Mouse (Mus musculus) ES-E14 (cell line): Measurements from ENCODE around the gene Tent5c. TPM values are rescaled to one million over a fixed set of nuclear protein-coding genes. Genes with fewer than 3 reads are reported as not detected.

ENCODE experiments used
- DNase-seq: peaks from one replicate; pipeline ENCODE4 v3.0.0-alpha.2; 2013; ENCODE audit warnings: low read depth, low spot score
- H3K27ac ChIP-seq: 2 replicates; pipeline ENCODE4 v1.5.1; 2012; ENCODE audit warnings: low read depth, mild to moderate bottlenecking, low read length, moderate library complexity, mixed read lengths; ENCODE audit not compliant: poor library complexity, insufficient read depth, severe bottlenecking
- H3K36me3 ChIP-seq: 2 replicates; pipeline ENCODE4 v1.6.1; 2012; ENCODE audit warnings: mild to moderate bottlenecking, low read length, moderate library complexity, mixed read lengths; ENCODE audit not compliant: control insufficient read depth, poor library complexity, insufficient read depth, severe bottlenecking
- H3K4me1 ChIP-seq, 2 experiments: fragments of 150-350 bp in 1 of 2; sonication (generic) in 1 of 2; 2 replicates each; pipeline ENCODE4 v1.6.1; 2012; ENCODE audit warnings: low read length in 2 of 2, mild to moderate bottlenecking in 1 of 2, mixed read lengths in 1 of 2; ENCODE audit not compliant: control insufficient read depth in 2 of 2, insufficient read depth in 2 of 2, poor library complexity in 1 of 2
- H3K4me3 ChIP-seq, 2 experiments: fragments of 150-350 bp in 1 of 2; sonication (generic) in 1 of 2; 2 replicates each; pipeline ENCODE4 v1.5.1; 2012; ENCODE audit warnings: low read length in 2 of 2, low read depth in 1 of 2, mild to moderate bottlenecking in 1 of 2, mixed read lengths in 1 of 2; ENCODE audit not compliant: insufficient read depth in 1 of 2, poor library complexity in 1 of 2, severe bottlenecking in 1 of 2
- H3K9ac ChIP-seq: 2 replicates; pipeline ENCODE4 v1.6.1; 2012; ENCODE audit warnings: low read depth, mild to moderate bottlenecking, low read length, mixed read lengths; ENCODE audit not compliant: poor library complexity, insufficient read depth, severe bottlenecking
- H3K9me3 ChIP-seq: fragments of 150-350 bp; sonication (generic); 2 replicates; pipeline ENCODE4 v1.6.1; 2012; ENCODE audit warnings: low read depth, mild to moderate bottlenecking, low read length; ENCODE audit not compliant: control insufficient read depth, insufficient read depth
- CHD2 ChIP-seq: IDR thresholded peaks from 2 replicates; pipeline ENCODE4 v1.6.1; 2014; ENCODE audit warnings: mild to moderate bottlenecking, low read depth, low read length, inconsistent platforms
- HCFC1 ChIP-seq: IDR thresholded peaks from 2 replicates; pipeline ENCODE4 v1.6.1; 2012; ENCODE audit warnings: low read length, inconsistent platforms, borderline replicate concordance; ENCODE audit not compliant: insufficient read depth
- MAFK ChIP-seq: IDR thresholded peaks from 2 replicates; pipeline ENCODE4 v1.6.1; 2014; ENCODE audit warnings: mild to moderate bottlenecking, low read depth, low read length, inconsistent platforms; ENCODE audit not compliant: insufficient read depth
- ZC3H11A ChIP-seq: IDR thresholded peaks from 2 replicates; pipeline ENCODE4 v1.6.1; 2012; ENCODE audit warnings: low read depth, mild to moderate bottlenecking, inconsistent platforms, low read length, borderline replicate concordance
- ZNF384 ChIP-seq: IDR thresholded peaks from 2 replicates; pipeline ENCODE4 v1.6.1; 2012; ENCODE audit warnings: low read depth, low read length, inconsistent platforms
- in situ Hi-C, 2 experiments: fragments of 600-800 bp; cut with MboI; formaldehyde crosslinking; loops; one replicate each; pipeline ENCODE4 v1.15.1; 2025; ENCODE audit warnings: low sequenced_read_pairs in 2 of 2, inconsistent platforms in 1 of 2; ENCODE audit not compliant: unreplicated experiment in 2 of 2
- total RNA-seq: library from RNA; depleted of rRNA; stranded (reverse); fragments of 300-350 nt; gene quantifications from 2 replicates; pipeline ENCODE4 v1.2.3, GENCODE M21; 2012

Gene Tent5c
- total RNA-seq, 1 experiment: 1.2 TPM

DNA sequence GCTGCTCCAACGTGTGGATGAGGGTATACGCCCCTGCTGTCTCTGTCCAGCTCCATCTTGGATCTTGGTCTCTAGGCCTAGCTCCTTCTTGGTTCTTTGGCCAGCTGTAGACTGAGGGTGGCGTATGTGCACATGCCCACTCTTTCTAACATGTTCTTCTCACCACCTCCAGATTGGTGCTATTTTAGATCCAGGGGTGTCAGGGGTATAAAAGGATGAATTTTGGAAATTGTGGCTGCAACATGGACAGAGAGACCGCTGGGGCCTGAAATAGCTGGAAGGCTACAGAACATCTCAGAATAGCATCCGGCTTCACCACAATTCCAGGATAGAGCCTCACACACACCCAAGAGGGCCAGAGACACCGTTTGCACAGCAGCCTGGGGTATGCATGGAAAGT is 67.8 kb downstream of the Tent5c start:
- no peak for DNase-seq
- in situ Hi-C loops: no loop called here
- Histone ChIP-seq H3K9me3 (no peaks in the 10 kb centered on the region), H3K4me1 (peaks cover 2 to 23% of the 10 kb centered on the region in 2 experiments; a peak in 3 of 4 replicates), H3K4me3 (no peak overlapping the region), H3K9ac (no peak overlapping the region), H3K36me3 (no peaks in the 10 kb centered on the region), H3K27ac (no peak overlapping the region)
- no peak for TF ChIP-seq CHD2
- no peak for TF ChIP-seq ZC3H11A

DNA sequence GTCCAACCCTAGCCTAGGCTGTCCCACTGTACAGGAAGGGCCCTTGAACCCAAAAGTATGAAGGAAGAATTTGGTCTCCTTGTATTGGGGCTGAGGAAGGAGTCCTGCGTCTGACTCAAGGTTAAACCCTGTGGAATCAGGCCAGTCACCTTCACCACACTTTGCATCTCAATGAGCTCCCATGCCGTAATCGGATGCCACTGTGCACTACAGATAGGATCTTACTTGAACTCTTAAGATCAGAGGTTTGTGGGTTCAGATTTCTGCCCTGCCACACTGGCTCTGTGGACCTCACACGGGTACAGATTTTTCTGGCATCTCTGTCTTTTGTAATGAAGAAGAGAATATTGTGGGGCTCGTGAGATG is 68.5 kb downstream of the Tent5c start:
- no peak overlapping the region for H3K9ac ChIP-seq
- peaks cover 2 to 23% of the 10 kb centered on the region in 2 experiments; a peak in 3 of 4 replicates for H3K4me1 ChIP-seq
- no peak overlapping the region for H3K4me3 ChIP-seq
- H3K36me3 ChIP-seq: no peaks in the 10 kb centered on the region
- TF ChIP-seq CHD2: no peak
- no peak for TF ChIP-seq HCFC1
- TF ChIP-seq MAFK: no peak
- no peak for TF ChIP-seq ZC3H11A
- no peak for TF ChIP-seq ZNF384
- H3K27ac ChIP-seq: no peak overlapping the region
- H3K9me3 ChIP-seq: no peaks in the 10 kb centered on the region
- in situ Hi-C loops: no loop called here
- DNase-seq: peak; percentile 44

DNA sequence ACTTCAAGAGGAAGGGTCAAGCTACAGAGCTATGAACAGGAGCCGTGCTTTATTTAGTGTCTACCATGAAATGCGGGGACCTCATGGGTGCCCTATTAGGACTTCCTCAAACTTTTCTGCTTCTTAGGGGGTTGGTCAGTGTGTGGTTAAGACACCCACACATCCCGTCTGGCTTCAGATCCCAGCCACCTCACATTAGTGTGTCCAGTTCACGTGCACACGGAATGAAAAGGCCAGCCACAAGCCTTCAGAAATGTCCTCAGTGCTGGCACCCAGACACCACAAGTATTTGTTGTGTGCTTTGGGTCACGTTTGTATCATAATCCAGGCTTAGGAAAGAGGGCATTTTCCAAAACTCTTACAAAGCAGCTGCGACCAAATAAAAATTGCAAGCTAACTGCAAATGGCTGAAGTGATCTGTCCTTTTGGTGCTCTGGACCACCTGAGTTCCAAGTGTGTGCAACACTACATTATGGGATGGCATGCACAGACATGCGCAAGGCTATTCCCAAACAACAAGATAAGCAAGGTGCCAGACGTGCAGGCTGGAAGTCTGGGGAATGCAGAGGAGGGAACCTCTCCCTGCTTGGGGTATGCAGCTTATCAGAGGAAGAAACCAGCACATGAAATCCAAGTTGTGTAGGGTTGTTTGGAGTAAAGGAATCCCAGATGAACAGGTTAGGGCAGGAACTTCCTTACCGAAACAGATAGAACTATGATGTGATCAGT is 69.0 kb downstream of the Tent5c start:
- in situ Hi-C loops: no loop called here
- no peak for DNase-seq

DNA sequence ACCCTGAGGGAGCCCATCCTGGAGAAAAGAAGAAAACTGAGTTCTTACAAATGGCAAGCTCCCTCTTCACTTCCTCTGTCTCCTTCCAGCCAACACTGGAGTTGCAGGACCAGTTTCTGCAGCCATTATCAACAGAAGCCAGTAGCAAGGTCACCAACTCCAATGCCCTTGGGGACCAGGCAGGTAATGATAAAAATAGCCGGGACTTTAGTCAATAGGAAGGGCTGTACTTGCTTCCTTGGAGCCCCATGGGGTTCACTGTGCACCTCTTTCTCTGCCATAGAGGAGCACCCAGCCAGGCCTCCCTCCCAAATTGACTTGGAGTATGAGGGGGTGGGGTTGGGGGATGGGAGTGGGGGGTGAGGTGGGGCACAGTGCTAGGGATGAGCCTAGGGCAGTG is 70.7 kb downstream of the Tent5c start:
- no peak for DNase-seq

More for the DNA sequence above, 69.0 kb downstream of the Tent5c start:
- H3K9ac ChIP-seq: no peak overlapping the region
- H3K4me3 ChIP-seq: no peak overlapping the region
- H3K36me3 ChIP-seq: no peaks in the 10 kb centered on the region
- no peaks in the 10 kb centered on the region for H3K9me3 ChIP-seq
- no peak overlapping the region for H3K27ac ChIP-seq
- no peak for TF ChIP-seq CHD2
- no peak for TF ChIP-seq MAFK
- TF ChIP-seq HCFC1: no peak
- TF ChIP-seq ZNF384: no peak
- no peak for TF ChIP-seq ZC3H11A
- peaks cover 2 to 23% of the 10 kb centered on the region in 2 experiments; a peak in 3 of 4 replicates for H3K4me1 ChIP-seq

More for the DNA sequence above, 70.7 kb downstream of the Tent5c start:
- in situ Hi-C loops: no loop called here
- Histone ChIP-seq H3K4me1 (peaks cover 2 to 23% of the 10 kb centered on the region in 2 experiments; a peak in 3 of 4 replicates), H3K27ac (no peak overlapping the region), H3K36me3 (no peaks in the 10 kb centered on the region), H3K9ac (no peak overlapping the region), H3K4me3 (no peak overlapping the region), H3K9me3 (no peaks in the 10 kb centered on the region)
- TF ChIP-seq ZNF384: no peak
- TF ChIP-seq CHD2: no peak
- TF ChIP-seq ZC3H11A: no peak
- TF ChIP-seq MAFK: no peak
- TF ChIP-seq HCFC1: no peak
